Mouse (Mus musculus) adrenal gland, postnatal 36 days (tissue): Measurements from ENCODE around the gene Myo5c. TPM values are rescaled to one million over a fixed set of nuclear protein-coding genes. Genes with fewer than 3 reads are reported as not detected.

ENCODE experiments used
- DNase-seq, 2 experiments: peaks; one replicate each; pipeline ENCODE4 v3.0.0; 2021; ENCODE audit warnings: mixed read lengths in 1 of 2
- total RNA-seq, 2 experiments: library from RNA; stranded (reverse); gene quantifications; 2 replicates each; pipeline ENCODE4 v1.2.3; 2021

The Myo5c gene
- total RNA-seq, 2 experiments from 2014 or later, result 2.1 to 2.5 TPM

DNA sequence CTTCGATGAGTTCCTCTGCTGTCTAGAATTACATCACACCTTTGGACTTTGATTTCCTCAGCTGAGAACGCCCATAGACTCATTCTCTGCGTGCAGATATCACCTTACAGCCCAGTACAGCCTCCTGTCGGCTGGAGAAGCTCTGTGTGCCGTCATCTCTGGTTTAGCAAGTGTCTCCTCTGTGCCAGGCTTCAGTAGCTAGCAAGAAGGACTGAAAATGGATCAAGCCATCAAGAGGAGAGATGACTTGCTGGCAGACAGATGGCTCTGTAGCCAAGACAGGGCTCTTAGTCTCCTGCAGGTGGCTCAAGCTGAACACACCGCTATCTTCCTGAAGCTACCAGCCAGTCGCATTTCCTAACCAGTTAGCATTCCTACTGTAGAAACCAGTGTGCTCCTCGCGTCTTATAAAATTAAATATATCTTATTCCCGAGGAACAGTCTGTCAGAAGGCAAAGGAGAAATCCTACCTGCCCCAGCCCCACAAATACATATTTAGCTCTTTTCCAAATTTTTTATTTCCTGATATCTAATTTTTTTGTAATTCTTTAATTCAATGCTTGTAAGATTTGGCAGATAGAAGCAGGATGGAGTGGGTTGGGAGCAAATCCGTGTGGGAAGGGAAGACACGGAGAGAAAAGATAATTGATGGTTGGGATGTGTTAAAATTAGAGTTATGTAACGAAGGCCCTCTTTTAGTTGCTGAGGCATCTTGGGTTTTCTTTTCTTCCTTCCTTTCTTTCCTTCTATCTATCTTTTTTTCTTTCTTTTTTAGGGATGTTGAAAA, 90.5 kb downstream of the Myo5c start:
- DNase-seq, result no peak

DNA sequence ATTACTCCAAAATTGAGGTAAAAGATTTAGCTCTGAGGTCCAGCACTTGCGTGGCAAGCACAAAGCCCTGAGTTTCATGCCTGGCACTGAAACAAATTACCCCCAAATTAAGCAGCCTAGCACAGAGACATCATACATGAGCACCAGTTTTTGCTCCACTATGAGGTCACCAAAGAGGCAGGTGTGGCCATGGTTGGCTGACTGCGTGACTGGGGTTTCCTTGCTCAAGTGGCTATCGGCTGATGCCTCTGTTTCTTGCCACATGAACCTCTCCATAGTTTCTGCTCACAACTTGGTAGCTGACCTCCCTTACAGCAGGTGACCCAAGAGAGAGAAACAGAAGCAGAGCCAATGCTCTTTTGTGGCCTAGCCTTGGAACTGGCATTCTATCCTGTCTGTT, 96.2 kb downstream of the Myo5c start:
- DNase-seq, result no peak

DNA sequence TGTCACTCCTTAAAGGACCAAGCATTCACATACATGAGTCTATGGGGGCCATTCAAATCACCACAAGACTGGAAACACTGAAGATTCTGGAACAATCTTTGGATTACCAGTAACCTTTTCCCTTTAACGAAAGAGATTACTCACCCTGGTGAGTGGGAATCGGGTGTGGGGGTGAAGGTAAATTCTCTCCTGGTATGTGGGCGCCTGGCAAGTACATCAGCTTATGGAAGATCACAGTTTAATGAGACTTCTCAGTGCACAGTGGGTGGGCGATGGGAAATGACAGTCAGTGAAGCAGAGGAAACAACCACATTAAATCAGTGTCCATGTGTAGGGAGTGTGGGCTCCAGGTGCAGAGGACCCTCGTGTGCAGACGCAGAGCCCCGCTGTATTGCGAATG, 99.0 kb downstream of the Myo5c start:
- no peak for DNase-seq

DNA sequence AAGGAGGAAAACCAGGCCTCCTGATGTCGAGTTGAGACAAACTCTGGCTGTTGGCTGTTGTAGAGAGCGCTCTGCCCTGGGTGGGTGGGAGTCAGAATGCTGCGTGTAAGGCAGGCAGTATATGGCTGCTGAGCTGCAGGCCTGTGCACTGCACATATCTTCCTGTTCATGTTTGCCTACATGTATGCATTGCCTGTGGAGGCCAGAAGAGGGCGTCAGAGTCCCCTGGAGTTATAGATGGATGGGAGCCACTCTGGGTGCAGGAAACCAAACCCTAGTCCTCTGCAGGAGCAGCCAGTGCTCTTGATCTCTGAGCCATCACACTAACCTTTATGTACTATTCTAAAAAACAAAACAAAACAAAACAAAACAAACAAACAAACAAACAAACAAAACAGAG, 102.6 kb downstream of the Myo5c start:
- no peak for DNase-seq

DNA sequence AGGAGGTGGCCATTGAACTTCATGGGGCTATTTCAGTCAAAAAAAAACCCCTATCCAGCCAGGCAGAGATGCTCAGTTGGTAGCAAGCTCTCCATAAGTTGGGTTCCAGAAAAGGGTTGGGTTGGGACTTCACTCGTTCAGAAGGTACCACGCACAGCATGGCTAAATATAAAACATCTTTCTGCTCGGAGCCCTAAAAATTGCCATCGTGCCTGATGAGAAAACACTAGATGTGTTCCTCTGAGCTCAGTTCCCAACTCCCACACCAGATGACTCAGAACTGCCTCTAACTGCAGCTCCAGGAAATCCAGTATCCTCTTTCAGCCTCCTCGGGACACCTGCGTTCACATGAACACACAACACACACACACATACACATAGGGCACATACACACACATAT, 106.2 kb downstream of the Myo5c start:
- no peak for DNase-seq

DNA sequence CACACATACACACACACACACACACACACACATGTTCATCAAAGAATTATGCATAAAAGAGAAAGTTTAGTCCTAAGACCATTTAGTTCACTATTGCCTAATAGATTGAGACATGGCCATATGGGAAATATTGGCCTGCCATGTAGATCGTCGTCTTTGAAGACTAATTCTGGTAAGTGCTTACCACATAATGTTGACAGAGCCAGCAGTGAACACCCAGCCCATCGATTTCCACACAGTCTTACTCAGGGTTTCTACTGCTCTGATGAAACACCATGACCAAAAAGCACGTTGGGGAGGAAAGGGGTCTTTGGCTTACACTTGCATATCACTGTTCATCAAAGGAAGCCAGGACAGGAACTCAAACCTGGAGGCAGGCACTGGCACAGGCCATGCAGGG, 110.6 kb downstream of the Myo5c start:
- no peak for DNase-seq

DNA sequence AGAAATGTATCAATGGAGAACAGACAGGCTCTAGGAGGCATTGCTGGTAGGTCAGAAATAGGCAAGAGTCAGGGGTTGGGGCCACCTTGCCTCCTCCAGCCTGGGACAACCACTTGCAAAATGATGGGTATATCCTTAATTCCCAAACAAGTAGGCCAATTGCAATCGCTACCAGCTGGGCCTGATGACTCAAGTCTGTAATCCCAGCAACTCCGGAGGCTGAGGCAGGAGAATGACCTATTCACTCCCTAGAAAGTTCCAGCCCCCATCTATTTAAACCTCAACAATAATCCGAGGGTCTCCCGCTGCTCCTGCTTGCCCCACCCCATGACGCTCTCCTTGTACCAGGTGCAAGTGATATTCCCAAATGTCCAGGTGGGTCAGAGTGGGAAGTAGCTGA, 115.6 kb downstream of the Myo5c start, which contains the start of gene Bcl2l10:
Gene Bcl2l10, plus strand, starts transcription at position 301 of the 400 bp plus-strand sequence.
- no peak for DNase-seq

DNA sequence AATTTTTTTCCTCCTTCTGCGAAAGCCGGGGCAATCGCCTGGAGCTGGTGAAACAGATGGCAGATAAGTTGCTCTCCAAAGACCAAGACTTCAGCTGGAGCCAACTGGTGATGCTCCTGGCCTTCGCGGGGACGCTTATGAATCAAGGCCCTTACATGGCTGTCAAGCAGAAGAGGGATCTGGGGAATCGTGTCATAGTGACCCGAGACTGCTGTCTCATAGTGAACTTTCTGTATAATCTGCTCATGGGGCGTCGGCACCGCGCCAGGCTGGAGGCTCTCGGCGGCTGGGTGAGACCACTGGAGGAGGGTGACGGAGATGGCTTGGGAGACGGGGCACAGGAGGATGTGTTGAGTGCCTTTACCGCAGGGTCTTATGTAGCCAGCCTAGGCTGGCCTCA, 116.2 kb downstream of the Myo5c start:
- peak in 1 of 2 experiments; percentile 13 for DNase-seq

DNA sequence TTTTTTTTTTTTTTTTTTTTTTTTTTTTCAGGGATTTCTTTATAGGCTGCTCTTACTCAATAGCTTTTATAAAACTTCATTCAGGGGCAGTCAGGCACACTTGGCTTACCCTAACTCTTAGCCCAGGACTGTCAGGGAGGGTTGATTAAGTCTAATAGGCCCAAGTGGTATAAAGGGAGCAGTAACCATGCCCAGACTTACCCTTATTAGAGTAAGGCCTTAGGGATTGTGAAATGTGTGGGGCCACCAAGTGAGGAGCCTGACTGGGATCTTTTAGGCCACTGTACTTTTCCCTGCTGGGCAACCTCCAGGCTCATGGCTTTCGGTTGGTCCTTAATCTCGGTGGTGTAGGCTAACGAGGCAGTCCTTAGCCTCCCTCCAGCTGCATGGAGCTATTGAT, 116.8 kb downstream of the Myo5c start:
- no peak for DNase-seq

DNA sequence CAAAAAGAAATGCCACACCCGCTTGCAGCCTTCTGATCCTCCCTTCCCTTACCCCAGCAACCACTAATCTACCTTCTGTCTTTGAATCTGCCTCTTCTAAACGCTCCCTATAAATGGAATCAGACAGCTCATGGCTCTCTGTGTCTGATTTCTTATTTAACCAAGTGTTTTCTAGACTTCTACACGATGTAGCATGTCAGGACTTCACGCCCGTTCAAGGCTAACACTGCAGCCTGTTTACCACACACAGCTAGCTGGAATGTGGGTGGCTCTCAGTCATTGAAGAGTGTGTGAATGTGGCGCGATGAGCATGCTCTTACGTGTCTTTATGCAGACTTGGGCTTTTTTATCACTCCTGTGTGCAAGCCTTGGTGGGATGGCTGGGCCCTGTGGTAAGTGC, 121.3 kb downstream of the Myo5c start:
- DNase-seq, result no peak

Other genes starting within 250 kb of the Myo5c start
- gene Arpp19, start 194.4 kb upstream of the Myo5c start, total RNA-seq, result 100 to 1,000 TPM; 298 to 309 TPM
- 10 to 100 TPM; 49.7 to 51.3 TPM for gene Myo5a, start 161.0 kb upstream of the Myo5c start, total RNA-seq
- gene Gnb5, start 74.3 kb downstream of the Myo5c start, total RNA-seq, result 10 to 100 TPM; 48.8 to 52.4 TPM
- gene Bcl2l10, start 115.7 kb downstream of the Myo5c start, total RNA-seq, result under 1 TPM in 1 of 2 experiments, not detected in 1; 0.83 TPM
- 10 to 100 TPM; 36.2 to 49.2 TPM for gene Mapk6, start 178.0 kb downstream of the Myo5c start, total RNA-seq
- 10 to 100 TPM; 18.6 to 29.9 TPM for gene Leo1, start 209.5 kb downstream of the Myo5c start, total RNA-seq